Mouse (Mus musculus) c-Kit-positive CD71-negative TER-119-negative erythroid progenitor cells, embryonic 14.5 days (primary cell): ENCODE results near the gene Tmem151b.

ENCODE experiments used
- DNase-seq: peaks from one replicate; pipeline ENCODE4 v3.0.0-alpha.2; 2013; ENCODE audit warnings: low read depth

Gene Tmem151b

DNA sequence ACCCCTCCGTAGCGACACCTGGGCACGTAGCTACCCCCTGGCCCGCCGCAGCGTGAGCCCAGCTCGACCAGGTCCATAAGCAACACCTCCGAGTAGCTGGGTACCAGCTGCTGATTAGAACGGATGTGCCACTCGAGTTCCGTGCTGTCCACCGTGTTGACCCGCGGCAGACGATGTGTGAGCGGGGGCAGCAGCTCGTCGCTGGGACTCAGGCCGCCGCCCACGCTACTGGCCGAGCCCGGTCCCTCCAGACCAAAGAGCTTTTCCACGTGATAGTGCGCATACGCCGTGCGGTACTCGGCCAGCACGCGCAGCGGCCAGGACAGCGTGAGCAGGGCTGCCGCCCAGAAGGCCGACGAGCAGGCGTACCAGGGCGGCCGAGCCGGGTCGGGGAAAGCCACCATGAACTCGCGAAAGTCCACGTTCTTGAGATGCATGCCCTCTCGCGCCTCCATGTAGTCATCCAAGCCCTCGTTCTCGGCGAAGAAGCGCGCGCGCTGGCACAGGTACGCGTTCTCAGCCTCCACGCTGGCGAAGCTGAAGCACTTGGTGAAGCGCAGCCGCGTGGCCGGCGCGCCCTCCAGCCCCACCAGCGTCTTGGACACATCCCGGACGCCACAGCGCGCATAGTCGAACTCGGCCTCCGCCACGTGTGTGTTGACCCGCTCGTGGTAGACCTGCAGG is 4.1 kb downstream of the Tmem151b start:
- no peak for DNase-seq

DNA sequence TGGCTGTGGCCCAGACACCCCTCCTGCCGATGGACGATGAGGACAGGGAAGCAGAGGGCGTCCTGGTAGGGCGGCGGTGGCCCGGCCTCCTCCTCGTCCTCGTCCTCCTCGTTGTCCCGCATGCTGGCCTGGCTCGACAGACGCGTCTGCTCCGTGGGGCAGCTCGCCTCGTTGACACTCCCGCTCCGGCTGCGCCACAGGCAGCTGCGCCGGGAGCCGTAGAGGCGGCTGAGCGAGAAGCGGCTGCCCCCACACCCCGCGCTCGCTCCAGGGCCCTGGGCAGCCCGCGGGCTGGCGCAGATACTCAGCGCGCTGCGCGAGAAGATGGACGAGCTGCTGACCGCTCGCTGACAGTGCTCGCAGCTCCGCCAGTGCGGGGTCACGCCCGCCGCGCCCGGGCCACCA is 4.6 kb downstream of the Tmem151b start:
- DNase-seq, result no peak

DNA sequence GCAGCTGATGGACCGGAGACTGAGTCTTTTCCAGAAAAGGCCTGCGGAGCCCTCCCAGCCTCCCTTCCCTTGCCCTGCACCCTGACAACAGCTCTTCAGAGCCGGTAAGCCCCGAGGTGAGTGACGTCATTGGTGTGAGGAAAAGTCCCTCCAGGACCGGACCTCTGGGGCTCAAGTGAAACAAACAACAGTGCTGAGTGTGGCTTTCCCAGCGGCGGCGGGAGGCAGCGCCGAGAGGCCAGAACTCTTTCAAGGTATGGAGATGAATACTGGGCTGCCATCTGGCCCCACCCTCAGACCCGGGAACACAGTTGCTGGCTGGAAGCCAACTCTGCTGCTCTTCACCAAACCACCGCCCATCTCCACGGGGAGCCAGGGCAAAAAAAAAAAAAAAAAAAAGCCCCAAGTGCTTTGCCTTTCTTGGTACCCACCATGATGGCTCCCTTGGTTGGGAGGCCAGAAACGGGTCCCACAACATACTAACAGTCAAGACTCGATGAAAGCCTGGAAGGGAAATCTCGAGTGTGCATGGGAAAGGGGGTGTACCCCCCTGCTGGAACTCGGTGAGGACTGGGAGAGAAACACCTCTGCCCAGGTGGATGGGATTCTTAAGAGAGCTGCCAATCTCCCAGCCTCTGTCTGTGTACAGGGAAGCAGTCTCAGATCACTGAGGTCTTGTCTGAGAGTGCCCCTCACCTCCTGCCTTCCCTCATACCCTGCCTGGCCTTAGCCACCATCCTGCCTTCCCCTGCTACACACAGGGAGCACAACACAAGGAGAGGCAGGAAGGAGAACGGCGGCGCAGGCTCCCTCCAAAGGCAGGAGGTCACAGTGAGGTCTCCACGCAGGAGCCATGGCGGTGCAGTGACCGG is 5.2 kb downstream of the Tmem151b start:
- DNase-seq, result no peak

DNA sequence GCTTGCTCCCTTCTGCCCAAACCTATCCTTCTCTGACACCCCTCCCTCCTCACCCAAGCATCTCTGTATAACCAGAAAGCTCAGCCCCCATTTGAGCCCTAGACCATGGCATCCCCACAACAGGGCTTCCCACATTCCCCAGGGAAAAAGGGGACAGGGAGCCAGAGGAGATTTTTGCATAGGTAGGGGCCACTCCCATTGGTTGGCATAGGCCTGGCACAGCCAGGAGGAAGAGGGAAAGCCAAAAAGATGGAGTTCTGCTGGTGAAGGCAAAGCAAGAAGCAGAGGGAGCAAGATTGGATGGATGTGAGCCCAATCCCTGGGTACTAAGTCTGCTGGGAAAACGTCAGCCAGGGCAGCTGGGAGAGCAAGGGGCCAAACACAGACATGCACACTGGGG is 6.4 kb downstream of the Tmem151b start:
- no peak for DNase-seq

DNA sequence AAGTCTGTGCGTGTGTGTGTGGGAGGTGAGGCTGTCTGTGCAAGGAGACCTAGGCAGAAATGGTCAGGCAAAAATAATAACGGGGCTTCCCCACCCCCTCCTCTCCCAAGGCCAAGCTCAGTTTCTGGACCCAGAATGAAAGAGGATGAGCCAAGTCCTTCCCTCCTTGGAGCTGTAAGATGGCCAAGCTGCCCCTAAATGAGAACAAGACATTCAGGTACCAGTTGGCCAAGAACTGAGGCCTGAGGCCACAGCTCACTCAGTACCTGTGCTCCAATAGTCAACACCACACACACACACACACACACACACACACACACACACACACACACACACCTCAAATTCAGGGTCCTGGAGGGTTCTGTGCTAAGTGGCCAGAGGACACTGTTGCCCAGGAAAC is 6.8 kb downstream of the Tmem151b start:
- no peak for DNase-seq

DNA sequence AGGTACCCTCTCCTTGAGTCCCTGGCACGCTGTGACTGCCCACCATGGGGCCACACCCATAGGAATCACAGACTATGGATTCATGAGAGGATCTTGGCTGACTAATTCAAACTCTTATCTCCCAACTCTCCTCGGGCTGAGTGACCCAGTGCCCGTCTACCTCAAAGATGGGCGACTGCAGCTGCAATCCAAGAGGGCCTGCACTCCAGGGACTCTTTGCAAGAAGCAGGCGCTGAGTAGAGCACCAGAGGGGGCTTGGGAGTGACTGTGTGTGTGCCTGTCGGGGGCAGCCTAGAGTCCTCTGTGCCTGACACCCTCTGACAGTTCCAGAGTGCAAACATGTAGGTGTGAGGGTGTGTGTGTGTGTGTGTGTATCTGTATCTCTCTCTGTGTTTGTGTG is 7.3 kb downstream of the Tmem151b start:
- no peak for DNase-seq

DNA sequence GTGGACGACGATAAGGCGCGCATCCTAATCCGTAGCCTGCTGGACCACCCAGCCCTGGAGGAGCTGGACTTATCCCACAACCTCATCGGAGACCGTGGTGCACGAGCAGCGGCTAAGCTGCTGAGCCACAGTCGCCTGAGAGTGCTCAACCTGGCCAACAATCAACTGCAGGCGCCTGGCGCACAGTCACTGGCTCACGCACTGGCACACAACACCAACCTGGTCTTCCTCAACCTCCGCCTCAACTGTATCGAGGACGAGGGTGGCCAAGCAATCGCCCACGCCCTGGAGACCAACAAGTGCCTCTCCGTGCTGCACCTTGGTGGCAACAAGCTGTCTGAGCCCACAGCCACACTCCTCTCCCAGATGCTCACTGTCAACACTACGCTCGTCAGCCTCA is 9.8 kb downstream of the Tmem151b start:
- DNase-seq, result no peak

DNA sequence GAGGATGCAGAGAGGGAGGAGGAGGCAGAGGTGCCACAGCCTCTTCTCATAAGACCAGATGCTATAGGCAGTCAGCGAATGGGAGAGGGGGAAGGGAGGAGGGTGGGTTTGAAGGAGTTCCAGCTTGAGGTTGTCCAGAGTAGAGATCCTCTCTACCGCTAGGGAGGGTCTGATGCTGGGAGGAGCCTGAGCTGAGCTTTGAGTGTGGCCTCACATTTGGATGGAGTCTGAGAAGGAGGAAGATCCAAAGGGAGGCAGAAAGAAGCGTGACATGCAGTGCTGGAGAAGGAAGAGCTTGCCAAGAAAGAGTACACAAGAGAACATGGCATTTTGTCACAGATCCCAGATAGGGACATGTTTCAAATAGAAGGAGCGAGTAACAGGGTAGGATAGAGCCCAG is 11.1 kb downstream of the Tmem151b start:
- DNase-seq, result no peak

DNA sequence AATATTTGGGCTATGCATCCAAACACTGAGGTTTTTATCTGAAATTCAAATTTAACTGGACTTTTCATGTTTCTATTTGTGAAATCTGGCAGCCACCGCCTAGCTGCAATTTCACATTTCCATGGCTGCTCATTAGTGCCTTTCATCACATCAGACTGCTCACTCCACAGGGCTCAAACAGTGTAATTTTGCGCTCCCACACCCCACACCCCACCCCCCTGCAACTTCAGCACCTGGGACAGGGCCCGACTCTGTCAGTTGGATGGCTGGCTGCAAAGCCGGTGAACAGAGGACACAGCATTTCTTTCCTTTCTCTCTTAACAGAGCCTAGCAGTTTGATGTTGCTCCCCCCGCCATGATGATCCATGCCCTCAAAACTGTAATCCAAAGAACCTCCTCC is 13.2 kb downstream of the Tmem151b start:
- DNase-seq, result no peak

DNA sequence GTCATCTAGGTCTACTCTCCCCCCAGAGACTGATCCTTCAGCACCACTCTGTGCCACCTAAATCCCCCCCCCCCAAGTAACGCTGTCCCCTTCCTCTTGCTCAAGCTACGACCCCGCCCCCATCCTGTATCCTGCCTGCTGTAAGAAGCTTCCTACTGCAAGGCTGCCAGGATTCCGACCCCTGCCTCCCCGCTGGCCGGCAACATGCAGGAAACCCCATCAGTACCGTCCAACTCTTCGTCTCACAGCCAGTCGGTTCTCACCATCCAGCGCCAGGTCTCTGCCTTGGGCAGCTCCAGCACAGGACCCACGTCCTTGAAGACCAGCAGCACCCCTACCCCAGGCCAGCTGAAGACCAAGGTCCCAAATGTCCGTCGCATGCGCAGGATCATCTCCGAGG is 16.6 kb downstream of the Tmem151b start:
- DNase-seq, result no peak

DNA sequence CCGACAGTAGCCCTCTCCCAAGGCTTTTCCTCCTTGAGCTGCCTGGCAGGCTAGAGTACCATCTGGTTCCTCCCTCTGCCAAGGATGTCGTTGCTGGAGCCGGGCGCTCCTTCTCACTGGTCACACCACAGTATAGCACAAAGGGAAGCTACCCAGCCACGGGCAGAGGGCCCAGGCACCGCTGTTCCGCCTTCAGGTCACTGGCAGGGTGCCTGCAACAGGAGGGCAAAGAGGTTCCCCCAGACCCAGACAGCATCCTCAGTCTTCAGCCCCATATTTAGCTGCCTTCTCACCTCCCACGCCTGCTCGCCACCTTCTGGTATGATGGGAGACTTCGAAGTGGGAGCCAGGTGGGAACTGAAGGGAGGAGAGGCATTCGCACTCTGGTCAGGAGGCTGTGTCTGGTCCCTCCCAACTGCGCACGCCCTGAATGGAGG is 19.1 kb downstream of the Tmem151b start:
- no peak for DNase-seq

DNA sequence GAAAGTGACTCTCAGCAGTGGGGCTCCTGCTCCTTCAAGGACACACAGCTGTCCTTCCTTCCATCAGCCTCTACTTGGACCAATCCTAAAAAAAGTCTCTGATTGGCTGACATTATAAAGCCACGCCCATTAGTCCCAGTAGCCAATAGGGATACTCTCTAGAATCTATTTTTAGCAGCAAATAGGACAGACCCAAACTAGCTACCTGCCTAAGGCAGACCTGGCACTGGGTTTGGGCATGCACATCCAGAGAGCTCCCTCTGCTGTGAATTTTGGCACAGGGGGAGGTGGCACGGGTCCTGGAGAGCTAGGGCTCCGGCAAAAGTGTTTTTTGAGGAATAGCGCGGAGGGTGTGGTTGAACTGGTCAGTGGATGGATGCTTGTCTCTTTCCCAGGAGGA is 22.9 kb downstream of the Tmem151b start:
- no peak for DNase-seq

DNA sequence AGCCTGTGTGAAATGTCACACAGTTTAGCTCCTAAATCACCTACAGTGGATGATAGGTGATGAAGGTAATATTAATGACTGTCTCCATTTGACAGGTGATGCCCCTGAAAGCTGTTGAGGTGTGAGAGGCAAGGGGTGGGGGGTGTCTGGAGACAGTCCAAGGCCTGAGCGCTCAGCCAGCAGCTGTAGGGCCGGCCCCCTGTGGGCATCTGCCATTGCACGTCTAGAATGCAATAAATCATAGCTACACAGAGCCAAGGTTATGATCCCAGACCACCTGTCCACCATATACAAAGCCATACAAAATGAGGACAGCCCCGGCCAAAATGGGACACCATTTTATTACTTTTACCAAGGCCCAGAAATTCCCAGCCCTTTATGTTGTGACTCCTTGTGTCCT is 24.5 kb downstream of the Tmem151b start:
- DNase-seq, result no peak

DNA sequence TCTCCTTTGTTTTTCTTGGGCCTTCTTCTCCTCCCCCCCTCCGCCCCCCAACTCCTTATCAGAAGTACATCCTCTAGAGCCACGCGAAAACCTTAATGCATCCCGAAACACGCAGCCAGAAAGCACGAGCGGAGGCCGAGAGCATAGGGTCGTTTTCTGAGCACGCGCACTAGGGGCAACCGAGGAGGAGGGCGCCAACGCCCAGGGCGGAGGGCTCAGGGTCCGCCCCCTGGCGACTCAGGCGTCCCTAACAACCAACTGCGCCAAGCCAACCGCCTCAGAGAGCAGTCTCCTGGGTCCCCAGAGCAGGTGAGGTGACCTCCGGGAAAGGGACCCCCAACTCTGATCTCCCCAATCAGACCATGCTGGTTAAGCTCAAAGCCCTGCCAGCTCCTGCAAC is 26.2 kb downstream of the Tmem151b start, which contains the start of gene Tcte1:
Gene Tcte1, plus strand, starts transcription at position 172 of the 400 bp plus-strand sequence.
- no peak for DNase-seq

DNA sequence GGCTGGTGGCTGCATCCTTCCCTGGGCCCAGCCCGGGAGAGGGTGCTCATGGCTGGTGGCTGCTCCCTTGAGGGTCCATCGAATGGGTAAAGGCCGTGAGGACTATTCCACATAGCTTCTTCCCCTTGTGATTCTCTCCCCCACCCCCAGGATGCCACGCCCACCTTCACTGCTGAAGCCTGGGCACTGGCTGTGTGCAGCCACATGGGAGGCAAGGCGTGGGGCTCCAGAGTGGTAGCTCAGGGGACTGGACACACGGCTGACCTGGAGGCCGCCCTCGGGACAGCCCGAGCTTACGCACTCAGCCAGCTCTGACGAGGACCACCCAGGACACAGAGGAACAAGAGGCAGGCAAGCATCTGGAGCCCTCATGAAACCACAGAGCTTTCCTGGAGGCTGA is 29.3 kb downstream of the Tmem151b start:
- DNase-seq, result no peak

DNA sequence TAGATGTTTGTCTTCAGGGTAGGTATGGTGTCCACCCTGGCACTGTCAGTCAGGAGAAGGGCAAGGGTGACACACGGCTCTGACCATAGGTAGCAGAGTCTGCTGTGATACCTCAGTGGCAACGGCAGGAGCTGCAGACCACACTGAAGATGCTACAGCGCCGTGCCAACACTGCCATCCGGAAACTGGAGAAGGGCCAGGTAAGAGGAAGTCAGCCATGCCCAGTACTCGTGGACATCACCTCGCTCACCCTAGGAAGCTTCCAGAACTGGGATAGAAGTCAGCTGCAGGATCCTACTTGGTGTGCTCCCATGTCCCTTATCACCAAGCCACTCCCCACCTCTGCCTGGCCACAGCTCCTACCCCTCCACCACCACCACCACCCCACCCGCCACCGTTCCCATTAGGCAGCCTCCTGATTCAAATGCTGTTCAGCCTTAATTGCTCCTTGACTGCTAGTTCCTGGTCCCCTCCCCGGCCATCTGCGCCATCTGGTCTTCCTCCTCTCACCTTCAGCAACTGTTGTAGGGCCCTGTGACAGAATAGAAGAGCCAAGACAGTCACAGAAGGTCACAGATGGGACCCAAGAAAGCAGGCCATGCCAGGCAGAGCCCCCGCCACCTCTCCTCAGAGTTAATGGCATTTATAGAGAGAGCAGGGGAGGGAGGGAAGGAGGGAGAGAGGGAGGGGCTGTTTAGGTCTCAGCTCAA is 30.6 kb downstream of the Tmem151b start:
- no peak for DNase-seq

DNA sequence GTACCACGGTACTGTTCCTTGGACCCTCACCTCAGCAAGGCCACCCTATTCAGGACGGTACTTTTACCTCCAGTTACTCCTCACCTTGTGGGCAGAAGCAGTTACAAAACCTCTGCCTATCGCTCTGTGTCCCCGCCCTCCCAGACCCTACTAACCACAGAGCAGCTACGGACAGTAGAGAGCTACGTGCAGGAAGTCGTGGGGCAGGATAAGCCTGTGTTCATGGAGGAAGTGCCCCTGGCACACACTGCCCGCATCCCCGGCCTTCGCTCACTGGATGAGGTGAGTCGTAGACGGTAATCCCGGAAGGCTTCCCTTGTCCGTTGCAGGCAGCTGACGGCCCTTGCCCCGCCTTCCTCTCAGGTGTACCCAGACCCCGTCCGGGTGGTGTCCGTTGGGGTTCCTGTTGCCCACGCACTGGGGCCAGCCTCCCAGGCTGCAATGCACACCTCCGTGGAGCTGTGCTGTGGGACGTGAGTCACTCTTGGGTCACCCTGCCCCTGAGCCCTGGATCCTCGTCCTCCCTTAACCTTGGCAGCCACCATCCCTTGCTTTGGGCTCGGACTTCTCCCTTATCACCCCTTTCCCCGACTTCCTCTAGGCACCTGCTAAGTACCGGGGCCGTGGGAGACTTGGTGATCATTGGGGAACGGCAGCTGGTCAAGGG is 31.8 kb downstream of the Tmem151b start:
- DNase-seq, result no peak

DNA sequence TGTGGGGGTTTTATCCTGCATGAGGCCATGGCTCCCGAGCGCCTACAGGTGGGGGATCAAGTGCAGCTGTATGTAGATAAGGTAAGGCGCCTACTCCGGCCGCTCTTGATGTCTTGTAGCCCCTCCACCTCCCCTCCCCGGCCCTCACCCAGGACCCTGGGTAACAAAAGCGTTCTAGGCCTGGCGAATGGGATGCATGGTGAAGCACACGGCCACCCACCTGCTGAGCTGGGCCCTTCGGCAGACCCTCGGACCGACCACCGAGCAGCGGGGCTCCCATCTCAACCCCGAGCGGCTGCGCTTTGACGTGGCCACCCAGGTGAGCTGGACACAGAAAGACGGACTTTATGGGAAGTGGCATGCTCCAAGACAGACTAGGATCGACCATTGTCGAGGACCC is 32.3 kb downstream of the Tmem151b start:
- DNase-seq, result no peak

DNA sequence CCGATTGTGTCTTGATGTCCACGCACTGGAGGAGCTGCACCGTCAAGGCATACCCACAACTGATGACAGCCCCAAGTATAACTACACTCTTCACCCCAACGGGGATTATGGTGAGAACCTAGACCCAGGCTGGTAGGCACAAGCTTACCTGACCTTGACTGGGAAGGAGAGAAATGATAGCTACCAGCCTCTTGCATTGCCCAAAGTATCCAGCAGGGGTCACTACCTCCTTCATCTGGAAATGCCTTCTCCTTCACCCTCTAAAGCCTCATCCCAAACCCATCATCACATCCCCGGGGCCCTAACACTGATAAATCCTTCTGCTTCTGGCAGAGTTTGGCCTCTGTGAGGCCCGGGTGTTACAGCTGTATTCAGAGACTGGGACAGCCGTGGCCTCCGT is 33.0 kb downstream of the Tmem151b start:
- peak; percentile 68 for DNase-seq

DNA sequence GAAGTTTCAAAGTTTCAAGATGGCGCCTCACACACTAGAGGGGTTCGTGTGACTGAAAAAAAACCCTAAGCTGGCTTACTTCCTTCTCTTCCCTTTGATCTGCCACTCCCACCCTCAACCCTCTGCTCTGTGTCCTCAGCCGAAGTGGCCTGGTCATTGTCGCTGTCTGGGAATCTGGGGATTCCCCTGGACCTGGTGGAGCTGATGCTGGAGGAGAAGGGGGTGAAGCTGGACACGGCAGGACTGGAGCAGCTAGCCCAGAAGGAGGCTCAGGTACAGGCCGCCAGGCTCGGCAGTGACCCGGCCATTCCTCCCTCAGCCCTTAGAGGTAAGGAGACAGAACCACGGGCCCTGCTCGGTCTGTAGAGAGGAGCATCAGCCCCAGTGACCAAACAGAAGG is 33.7 kb downstream of the Tmem151b start:
- DNase-seq, result no peak

DNA sequence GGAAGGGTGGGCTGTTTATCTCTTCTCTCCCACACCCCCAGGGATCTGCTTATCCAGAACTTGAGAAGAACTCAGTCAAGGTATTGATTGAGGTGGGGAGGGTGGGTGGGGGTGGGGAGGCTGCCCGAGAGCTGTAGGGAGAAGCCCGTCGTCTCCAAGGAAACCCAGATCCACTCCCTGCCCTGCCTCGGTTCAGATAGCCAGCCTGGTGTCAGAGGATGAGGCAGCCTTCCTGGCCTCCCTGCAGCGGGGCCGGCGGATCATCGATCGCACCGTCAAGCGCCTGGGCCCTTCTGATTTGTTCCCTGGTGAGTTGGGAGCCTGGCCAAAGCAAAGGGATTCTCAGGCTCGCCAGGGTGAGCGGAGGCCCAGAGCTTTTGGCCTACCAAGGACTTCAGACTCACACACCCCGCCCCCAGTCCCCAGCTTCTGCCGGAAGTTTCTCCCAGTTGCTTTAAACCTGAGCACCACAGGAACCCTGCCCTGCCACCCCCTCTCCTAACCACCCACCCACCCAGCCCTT is 34.2 kb downstream of the Tmem151b start:
- DNase-seq, result no peak

DNA sequence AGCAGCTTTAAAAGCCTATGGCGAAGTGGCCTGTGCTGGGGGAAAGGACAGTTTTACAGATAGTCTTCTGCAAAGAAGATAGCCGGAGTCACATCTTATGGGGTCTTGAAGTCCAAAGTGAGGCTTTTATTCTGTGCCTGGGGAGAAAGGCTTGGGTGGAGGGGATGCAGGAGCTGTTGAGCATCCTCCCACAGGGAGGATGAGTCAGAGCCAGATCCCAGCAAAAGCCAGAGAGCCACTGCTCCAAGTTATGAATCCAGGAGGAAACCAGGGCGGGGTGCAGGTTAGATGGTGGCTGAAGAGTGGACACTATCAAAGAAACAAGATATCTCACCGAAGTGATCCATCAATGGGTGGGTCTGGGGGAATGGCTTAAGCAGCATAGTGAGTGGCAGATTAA is 37.7 kb downstream of the Tmem151b start:
- no peak for DNase-seq
